Mouse (Mus musculus): Measurements from ENCODE around the gene Akap17b.

DNA sequence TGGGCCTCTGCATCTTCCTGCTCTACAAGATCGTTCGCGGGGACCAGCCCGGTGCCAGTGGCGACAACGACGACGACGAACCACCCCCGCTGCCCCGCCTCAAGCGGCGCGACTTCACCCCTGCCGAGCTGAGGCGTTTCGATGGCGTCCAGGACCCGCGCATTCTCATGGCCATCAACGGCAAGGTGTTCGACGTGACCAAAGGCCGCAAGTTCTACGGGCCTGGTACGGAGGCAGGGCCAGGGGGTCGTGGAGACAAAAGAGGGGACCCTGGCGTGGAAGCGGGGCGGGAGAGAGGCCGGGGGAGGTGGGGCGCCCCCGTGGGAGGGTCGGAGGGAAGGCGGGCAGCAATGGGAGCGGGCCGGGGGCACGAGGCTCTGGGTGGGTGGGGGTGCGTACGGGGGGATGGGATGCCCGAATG, 46.8 kb downstream of the Akap17b start:
- TF ChIP-seq POLR2A (IDR thresholded peaks at IDR 0.05; ENCODE audit: low read depth, low read length) (no peak), CTCF (conservative IDR thresholded peaks at IDR 0.05; ENCODE audit: insufficient read depth, insufficient read length, low read depth, low read length) (no peak)

All from kidney, adult 2 months (tissue).